Mouse (Mus musculus) embryonic stem cell, embryonic (primary cell): ENCODE measurements at regions not wholly inside any gene's neighbourhood (a gene's known extent, or its start where the extent isn't known, plus 50 kb on each side); places are given as distances from the start of the nearest gene placed in this dataset.
"Not testable (repeated sequence)": the region's sequence is repeated elsewhere in the genome, so short reads cannot be mapped to it uniquely, and the experiment has no call there.

Experiments
- CTCF ChIA-PET, 4 experiments: fragments of 300-600 bp in 2 of 4; fragments of 350-600 bp in 2 of 4; sonication (Branson Sonifier 250); formaldehyde crosslinking; loops; one replicate each; lab custom pipeline; 2022; ENCODE audit warnings: inconsistent platforms in 2 of 4; lab: Charles Lee
- POLR2A ChIA-PET, 4 experiments: fragments of 300-600 bp in 2 of 4; fragments of 350-600 bp in 2 of 4; sonication (Branson Sonifier 250); formaldehyde crosslinking; loops; one replicate each; lab custom pipeline; 2022; ENCODE audit warnings: antibody characterized with exemption in 4 of 4, inconsistent platforms in 1 of 4; lab: Charles Lee

DNA sequence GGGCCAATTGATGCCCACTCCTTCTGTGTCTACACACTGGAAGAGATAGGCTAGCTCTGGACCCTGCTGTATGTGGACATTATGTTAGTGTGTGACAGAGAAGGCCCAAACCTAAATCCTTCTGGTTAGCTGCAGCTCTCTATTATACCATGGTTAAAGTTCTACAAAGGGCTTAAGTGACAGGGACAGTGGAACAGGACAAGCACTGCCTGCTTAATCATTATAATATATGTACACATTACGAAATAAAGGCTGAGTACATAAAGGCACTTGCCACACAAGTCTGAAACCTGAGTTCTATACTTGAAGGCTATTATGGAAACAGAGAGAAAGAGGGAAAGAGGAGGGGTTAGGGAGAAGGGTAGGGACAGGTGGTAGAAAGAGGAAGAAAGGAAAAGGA, 55.2 kb downstream of the Rdh14 start:
- ChIA-PET POLR2A (no interaction called here), CTCF (no interaction called here)

DNA sequence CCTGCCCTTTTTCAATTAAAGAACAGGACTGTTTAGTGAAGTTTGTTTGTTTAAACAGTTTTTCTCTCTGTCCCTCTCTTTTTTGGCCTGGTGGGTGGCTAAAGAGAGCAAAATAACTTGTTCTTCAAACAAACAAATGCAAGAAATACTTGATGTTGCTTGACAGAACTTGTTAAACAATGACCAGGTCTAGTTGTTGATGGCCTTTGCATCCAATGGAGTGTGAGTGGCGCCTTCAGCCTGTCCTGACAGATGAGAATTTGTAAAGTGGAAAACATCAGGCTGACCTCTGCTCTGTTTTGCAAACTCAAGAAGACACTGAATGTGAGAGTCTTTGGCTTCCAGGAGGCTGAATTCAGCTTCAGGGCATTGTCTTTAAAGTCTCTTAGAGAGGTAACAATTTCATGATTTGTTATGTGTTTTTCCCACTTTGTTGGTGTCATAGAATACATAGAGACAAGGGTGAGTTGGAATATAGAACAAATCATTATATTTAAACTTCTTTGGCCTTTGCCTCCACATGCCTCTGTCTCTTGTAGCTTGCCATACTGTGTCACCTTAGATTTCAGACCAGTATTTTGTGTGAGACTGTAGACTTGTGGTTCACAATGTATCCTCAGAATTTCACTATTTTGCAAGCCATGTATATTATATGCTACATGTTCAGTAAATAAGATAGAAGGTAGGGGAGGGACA, 67.5 kb downstream of the Rdh14 start:
- CTCF ChIA-PET: no interaction called here
- POLR2A ChIA-PET: no interaction called here

DNA sequence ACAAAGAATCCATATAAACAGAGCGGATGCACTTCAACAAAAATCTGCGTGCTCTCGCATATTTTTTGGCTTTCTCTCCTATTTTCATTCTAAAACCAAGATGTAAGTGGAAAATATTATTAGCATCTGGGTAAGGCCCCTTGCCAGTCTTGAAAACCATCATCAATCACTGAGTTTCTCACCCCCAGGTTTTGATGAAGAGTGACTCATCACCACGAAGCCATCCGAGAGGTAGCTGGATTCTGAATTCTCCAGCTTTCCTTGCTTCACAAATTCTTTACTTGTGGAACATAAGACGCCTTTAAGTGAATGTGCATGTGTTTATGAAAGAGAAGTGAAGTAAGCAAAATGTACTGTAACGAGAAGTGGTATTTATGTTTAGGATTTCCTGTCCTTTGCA, 71.2 kb downstream of the Rdh14 start:
- POLR2A ChIA-PET: no interaction called here
- CTCF ChIA-PET: no interaction called here

DNA sequence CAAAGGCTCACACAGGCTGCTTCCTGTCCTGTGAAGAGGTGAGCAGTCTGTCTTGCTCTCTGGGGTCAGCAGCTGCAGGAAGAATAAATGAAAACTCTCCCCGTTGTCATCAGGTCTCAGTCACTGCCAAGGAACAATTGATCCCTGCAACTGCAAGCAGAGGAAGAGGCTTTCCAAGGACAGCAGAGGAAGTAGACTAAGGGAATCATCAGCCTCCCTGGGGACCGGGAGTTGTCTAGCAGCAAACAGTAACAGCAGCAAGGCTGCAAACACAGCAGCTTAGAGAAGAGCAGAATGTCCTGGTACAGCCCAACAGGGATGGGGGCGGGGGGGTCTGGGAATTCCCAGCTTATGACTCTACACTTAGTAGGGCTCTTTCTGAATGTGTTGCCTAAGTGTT, 72.4 kb downstream of the Rdh14 start:
- ChIA-PET POLR2A (no interaction called here), CTCF (no interaction called here)

DNA sequence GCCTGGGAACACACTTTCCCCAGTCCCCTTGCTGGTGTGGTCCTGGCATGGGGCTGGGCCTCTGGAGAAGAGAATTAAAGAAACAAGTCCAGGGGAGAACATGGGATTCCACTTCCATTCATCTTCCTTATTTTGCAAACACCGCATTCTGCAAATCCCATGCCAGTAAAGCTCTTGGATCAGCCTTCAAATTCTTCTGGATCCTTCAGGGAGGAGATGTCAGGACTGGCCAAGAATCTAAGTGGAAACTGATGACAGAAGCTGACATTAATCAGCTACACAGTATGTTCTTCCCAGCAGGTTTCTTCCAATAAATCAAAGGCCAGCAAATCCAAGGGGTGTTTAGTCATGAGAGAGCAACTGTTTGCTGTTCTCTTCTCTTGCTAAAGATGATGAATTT, 83.4 kb downstream of the Rdh14 start:
- POLR2A ChIA-PET: no interaction called here

DNA sequence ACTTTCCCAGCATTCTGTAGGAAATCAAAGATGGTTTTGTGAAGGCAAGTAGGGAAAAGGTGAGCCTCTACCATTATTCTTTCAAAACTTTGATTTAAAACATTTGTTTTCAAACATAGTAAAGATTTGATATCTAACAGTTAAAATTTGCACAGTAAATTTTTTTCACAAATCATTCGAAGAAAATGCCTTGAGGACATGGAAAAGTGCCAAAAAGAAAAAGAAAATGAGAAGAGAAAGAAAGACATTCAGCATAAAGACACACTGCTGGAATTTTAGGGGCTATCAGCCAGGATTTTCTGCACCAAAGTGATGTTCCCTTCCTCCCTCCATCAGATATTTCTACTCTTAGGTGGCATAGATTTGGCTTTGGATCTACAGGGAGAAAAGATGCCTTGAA, 90.2 kb downstream of the Rdh14 start:
- CTCF ChIA-PET: no interaction called here
- POLR2A ChIA-PET: no interaction called here

More for the DNA sequence above, 83.4 kb downstream of the Rdh14 start:
- CTCF ChIA-PET: no interaction called here

DNA sequence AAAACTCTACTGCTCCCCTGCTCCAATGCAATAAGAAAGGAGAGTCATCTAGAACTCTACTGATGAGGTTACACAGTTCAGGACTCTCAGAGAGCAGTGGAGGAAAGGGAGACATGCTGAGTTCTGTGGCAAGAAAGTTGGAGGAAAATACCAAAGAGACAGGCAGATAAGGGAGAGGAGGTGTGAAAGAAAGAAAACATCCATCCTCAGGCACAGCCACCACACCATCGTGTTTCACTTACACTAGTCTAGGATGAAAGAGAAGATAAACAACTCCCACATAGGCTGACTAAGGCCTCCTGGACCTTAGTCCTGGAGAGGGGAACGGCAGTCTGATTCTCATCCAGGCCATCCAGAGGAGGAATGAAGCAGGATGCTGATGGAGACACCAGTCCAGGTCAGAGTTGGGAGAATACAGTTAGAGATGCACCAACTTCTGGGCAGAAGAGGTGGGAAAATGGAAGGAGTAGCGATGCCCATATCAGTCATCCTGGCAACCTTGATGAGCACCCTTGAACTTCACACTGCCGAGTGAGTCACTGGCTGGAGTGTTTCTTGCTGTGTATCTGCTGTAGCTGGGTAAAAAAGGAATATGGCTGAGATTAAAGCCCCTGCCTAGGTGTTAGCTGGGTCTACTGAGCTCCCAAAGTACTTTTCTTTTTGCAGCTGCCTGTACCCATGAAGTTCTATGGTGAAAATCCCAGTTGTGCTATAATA, 91.9 kb downstream of the Rdh14 start:
- ChIA-PET CTCF (interaction anchor here in 1 of 4 experiments (0.6 kb wide), 1 partner anchor 388 kb away, joined by 6 read pairs; no protein-coding TSS in a partner anchor), POLR2A (no interaction called here)

DNA sequence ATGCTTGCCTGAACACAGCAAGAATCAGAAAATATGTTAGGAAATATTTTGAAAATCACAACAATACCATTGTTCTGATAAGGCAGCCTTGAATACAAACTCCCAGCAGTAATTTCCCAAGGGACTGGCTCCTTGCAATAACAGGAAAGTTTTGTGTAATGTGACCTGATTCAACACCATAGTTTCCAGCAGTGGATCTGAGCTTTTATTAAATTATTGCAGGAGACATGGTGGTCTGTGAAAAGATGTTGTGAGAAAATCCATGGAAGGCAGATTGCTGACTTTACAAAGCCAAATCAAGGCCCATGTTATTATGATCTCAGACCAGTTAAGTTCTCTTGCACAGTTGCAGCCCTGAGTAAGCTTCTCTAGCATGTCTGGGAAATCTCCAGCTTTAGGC, 116.1 kb downstream of the Rdh14 start:
- CTCF ChIA-PET: no interaction called here
- POLR2A ChIA-PET: no interaction called here

DNA sequence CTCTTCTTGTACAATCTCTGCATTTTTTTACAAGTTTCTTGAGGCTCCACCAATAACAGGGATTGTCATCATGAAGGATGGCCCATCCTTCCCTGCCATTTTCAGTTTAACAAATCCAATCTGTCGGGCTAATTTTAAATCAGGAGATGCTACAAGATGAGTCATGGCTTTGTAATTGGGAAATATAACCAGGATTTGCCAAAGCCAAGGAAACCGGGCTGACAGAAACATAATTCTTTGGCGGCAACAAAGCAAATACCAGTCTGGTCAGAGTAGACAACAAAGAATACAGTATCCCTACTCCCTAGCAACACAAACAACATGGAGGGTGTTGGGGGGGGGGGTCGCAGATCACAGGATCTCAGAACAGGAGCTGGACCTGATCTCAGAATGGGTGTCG, 123.0 kb downstream of the Rdh14 start:
- CTCF ChIA-PET: no interaction called here
- POLR2A ChIA-PET: no interaction called here

DNA sequence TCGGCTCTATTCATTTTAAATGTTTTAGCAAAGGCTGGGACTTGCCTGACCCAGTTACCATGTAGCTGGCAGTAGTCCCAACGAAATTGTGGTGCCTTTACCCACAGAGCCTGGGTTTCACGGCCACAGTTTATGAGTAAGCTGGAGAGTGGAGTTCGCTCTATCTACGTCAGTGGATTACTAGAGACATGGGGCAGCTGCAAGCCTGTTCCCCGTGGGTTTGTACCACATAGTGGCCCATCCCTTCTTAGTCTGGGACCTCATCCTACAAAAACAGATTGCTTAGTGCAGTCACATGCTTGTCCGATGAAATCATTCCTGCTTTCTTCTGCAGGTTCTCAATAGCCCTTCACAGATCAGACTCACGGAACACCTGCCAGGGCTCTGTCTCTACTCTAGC, 123.7 kb downstream of the Rdh14 start:
- CTCF ChIA-PET: interaction anchor here in 1 of 4 experiments (0.5 to 0.6 kb wide), 2 partner anchors 114 to 1262 kb away, joined by 3 to 4 read pairs; no protein-coding TSS in a partner anchor
- POLR2A ChIA-PET: no interaction called here

DNA sequence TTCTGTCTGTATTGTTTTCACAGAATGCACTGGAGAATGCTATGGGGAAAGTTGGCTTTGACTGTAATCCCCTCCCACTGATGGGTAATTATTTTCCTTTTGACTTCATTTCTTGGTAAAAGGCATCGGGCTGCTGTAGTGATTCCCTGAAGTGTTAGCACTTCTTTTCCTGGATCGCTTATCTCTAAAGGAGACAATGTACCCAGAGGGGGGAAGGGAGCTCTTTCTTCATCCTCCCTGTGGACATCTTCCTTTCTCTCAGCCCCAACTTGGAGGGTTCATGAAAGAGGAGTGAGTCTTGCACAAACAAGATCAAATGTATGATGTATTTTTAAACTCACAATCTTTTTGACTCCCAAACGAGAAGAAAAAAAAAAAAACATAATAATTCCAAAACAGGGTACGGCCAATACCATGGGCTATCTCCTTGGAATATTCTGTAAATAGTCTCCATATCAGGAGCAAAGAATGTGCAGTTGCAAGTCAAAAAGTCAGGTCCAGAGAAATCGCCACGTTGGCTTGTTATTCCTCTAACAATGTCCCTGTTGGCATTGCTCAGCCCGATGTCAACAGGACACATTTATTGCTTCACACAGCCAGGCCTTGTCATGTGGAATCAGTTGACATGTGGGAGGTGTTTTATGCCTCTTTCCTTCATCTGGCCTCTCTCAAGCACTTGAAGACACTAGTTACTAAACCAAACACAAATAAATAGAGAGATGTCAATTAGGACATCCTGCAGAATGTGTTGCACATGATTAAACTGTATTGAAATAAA, 134.1 kb downstream of the Rdh14 start:
- ChIA-PET POLR2A (no interaction called here), CTCF (no interaction called here)

DNA sequence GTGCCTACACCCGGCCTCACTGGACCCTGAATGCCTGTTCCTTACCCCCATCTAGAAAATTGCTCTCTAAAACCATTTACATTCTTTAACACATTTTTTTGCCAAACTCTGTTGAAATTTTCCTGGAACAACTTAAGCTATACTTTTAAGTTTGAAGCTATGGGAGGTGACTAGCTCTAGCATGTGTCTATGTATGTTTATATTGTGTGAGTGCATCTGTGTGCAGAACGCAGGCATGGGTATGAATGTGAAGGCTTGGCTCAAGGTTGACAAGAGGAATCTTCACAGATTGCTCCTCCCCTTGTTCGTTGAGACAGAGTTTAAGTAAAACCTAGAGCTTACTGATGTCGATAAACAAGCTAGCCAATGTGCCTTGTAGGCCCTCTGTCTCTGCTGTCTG, 135.4 kb downstream of the Rdh14 start:
- POLR2A ChIA-PET: no interaction called here
- CTCF ChIA-PET: no interaction called here

DNA sequence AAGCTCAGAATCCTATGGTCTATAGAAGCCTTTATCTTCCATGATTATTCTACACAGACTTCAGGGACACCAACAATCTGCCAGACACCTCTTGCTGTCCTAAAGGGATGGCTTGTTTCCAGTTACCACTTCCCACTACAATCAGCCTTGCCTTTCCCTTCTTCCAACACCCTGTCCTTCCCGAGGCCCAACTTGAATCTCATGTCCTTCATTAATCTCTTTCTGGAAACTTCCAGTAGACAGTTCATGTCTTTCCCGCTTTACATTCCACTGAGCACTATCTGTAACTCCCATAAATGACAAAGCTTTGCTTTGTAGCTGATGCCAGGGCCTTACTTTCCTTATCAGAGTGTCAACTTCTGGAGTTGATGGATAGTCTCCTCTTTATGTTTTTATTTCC, 138.5 kb downstream of the Rdh14 start:
- POLR2A ChIA-PET: no interaction called here
- CTCF ChIA-PET: no interaction called here

DNA sequence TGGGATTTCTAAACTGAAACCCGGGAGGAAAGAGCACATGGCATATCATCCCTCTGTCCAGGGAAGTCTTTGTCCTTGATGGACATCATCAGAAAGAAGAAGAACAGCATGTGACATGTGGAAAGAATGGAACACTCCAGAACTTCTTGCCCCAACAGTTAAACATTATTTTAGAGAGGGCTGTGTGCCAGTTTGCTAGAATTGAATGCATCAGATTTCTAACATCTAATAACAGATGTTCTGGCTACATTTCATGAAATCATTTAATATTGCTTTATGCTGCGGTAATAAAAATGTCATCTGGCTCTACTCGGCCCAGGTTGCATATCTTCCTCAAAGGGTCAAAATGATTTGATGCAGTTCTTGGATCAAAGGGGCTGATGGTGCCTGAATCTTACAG, 140.4 kb downstream of the Rdh14 start:
- POLR2A ChIA-PET: no interaction called here
- CTCF ChIA-PET: no interaction called here

DNA sequence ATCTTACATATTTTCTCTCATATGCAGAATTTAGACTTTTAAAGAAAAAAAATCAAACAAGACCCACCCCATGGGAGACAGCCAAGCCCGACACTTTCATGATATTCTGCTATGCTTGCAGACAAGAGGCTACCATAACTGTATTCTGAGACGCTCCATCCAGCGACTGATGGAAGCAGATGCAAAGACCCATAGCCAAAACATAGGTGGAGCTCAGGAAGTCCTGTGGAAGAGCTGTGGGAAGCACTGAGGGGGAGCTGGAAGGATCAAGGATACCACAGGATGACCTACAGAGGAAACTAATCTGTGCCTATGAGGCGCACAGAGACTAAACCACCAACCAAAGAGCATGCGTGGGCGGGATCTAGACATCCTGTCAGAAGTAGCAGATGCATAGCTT, 143.4 kb downstream of the Rdh14 start:
- CTCF ChIA-PET: no interaction called here

DNA sequence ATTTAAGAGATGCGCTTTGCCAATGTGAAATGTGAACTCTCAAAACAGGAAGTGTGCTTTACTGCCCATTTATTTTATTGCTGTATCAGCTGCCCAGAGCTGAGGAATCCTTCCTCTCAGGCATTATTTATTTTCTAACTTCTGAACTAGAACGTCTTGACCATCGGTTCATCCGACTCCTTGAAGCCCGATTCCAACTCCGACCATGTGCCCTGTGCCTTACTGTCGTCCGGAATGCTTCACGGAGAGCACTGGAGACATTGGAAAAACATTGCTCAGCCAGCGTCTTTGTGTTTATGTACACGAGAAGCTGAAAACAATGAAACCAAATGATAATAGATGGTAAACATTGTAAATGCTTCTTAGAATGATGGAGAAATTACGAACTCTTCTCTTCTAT, 145.7 kb downstream of the Rdh14 start:
- ChIA-PET CTCF (no interaction called here), POLR2A (interaction anchor here in 1 of 4 experiments (0.8 kb wide), 1 partner anchor 14 kb away, joined by 3 read pairs; no protein-coding TSS in a partner anchor)

More for the DNA sequence above, 143.4 kb downstream of the Rdh14 start:
- POLR2A ChIA-PET: no interaction called here

DNA sequence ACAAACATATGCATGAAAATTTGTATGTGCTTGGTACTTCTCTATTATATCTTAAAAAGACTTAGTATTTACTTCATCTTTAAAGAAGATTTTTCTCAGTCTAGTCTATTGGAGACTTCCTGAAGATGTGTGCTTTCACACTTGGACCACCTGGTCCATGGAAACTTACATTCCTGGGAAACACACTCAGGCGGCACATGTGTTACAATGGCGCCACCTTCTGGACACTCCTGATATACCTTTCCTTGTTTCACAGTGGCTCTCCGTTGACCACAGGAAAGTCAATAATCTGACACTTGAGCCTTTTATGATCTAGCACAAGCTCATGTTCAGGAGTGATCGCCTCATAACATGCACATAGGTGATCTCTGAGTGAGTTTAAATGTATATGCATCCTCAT, 146.5 kb downstream of the Rdh14 start:
- ChIA-PET POLR2A (no interaction called here), CTCF (no interaction called here)

DNA sequence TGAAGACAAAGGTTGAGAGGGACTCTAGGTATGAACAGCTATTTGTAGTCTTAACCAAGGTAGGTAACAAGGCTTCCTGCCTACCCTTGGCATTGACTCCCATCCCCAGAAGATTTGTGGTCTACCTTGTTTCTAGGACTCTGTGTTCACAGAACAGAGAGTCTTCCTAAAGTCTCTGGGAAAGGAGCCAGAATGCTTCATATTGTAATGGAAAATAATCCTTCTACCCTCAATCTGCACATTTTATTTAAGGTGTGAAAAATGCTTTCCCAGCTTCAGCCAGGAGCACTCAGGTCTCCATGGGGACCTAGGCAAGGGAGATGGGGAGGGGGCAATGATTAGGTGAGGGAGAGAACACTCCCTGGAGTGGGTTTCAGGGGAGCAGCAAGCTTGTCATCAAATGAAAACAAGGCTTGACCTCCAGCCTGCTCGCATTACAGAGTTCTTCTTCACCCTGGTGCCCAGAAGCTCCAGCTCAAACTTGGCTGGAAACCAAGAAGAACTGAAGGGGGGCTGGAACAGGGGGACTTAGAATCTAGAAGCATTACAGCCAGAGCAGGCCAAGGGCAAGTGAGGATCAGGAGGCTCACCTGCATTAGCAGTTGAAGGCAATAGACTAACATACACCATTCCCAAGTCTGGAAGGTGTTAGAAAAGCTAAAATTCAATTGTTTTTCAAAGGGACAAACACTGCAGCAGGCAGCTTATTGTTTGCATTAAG, 159.1 kb downstream of the Rdh14 start:
- ChIA-PET POLR2A (interaction anchor here in 1 of 4 experiments (1.2 kb wide), 1 partner anchor 13 kb away, joined by 3 read pairs; no protein-coding TSS in a partner anchor), CTCF (interaction anchor here in 1 of 4 experiments (0.5 kb wide), 1 partner anchor 112 kb away, joined by 7 read pairs; no protein-coding TSS in a partner anchor)

DNA sequence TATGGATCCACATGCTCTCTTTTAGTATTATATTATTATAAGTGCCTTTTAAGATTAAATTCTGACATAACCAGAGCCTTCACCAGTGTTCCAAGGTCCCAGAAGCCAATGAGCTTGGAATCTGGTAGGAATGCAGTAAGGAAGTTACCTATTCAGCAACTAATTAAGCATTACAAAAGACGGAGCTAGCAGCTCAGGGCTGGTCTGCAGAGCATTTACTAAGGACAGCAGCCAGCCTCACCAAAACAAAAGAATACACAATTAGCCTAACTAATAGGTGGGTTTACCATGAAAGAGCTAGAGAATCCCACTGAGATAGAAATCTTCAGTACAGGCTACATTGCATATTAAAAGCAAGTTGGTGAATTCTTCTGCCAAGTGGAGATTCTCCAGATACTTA, 164.1 kb downstream of the Rdh14 start:
- CTCF ChIA-PET: not testable (repeated sequence)
- POLR2A ChIA-PET: interaction anchor here in 1 of 4 experiments (1.1 kb wide), 1 partner anchor 18 kb away, joined by 3 read pairs; no protein-coding TSS in a partner anchor
